Mouse (Mus musculus) adrenal gland, postnatal 10 days (tissue): Measurements from ENCODE around the gene Dnlz. TPM values are rescaled to one million over a fixed set of nuclear protein-coding genes. Genes with fewer than 3 reads are reported as not detected.
"Not testable (repeated sequence)": the region's sequence is repeated elsewhere in the genome, so short reads cannot be mapped to it uniquely, and the experiment has no call there.

Experiments
- DNase-seq: peaks from one replicate; pipeline ENCODE4 v3.0.0; 2021; ENCODE audit warnings: mixed read lengths
- long read RNA-seq, 2 experiments: library from polyadenylated mRNA; stranded (forward); transcript quantifications; one replicate each; pipeline ENCODE4 v2.0.0; 2021
- total RNA-seq, 2 experiments: library from RNA; stranded (reverse); gene quantifications; 2 replicates each; pipeline ENCODE4 v1.2.3; 2021

The Dnlz gene
- 10 to 100 TPM; 18.5 to 20.2 TPM for total RNA-seq
- long read RNA-seq, experiment 1, transcript Dnlz-201 (3 exons, 2,916 nt), result major isoform, 57 of 102 reads
- long read RNA-seq, experiment 1, transcript Dnlz-202 (2 exons, 2,766 nt), result minor isoform, 14 of 102 reads
- long read RNA-seq, experiment 1, partial matches to known transcripts, result 4 of 102 reads
- long read RNA-seq, experiment 1, other reads (novel, unspliced or antisense), result 27 of 102 reads
- long read RNA-seq, experiment 2, transcript Dnlz-202 (2 exons, 2,766 nt), result minor isoform, 17 of 82 reads
- long read RNA-seq, experiment 2, transcript Dnlz-201 (3 exons, 2,916 nt), result major isoform, 46 of 82 reads
- long read RNA-seq, experiment 2, partial matches to known transcripts, result 6 of 82 reads
- long read RNA-seq, experiment 2, other reads (novel, unspliced or antisense), result 13 of 82 reads

- DNase-seq, result peak; percentile 96
Measured at GRCm38 (mm10) chr2:26351358-26352290, at the start of gene Dnlz. Gene Dnlz, minus strand, starts transcription at chr2:26352110.

GRCm38 (mm10) chr2:26401023-26401422 is 49.1 kb upstream of the Dnlz start:
- DNase-seq, result no peak

- DNase-seq, result no peak
Measured at GRCm38 (mm10) chr2:26400296-26400695, 48.4 kb upstream of the Dnlz start.

GRCm38 (mm10) chr2:26399647-26400046 is 47.7 kb upstream of the Dnlz start:
- no peak for DNase-seq

GRCm38 (mm10) chr2:26398978-26399377 is 47.1 kb upstream of the Dnlz start:
- no peak for DNase-seq

GRCm38 (mm10) chr2:26391617-26392016 is 39.7 kb upstream of the Dnlz start:
- no peak for DNase-seq

- no peak for DNase-seq
Measured at GRCm38 (mm10) chr2:26390954-26391353, 39.0 kb upstream of the Dnlz start.

- DNase-seq, result peak; percentile 94
Measured at GRCm38 (mm10) chr2:26389154-26389690, 37.3 kb upstream of the Dnlz start, which contains the start of the genes Entr1 and Pmpca. Gene Entr1, minus strand, starts transcription at chr2:26389316. Gene Pmpca, plus strand, starts transcription at chr2:26389339.

- peak; percentile 59 for DNase-seq
Measured at GRCm38 (mm10) chr2:26388682-26389153, 36.8 kb upstream of the Dnlz start.

- DNase-seq, result no peak
Measured at GRCm38 (mm10) chr2:26387713-26388112, 35.8 kb upstream of the Dnlz start.

GRCm38 (mm10) chr2:26380871-26381270 is 29.0 kb upstream of the Dnlz start:
- DNase-seq, result not testable (repeated sequence)

GRCm38 (mm10) chr2:26380131-26380771 is 28.3 kb upstream of the Dnlz start, which contains the start of gene Snapc4:
Gene Snapc4, minus strand, starts transcription at chr2:26380653.
- DNase-seq, result peak; percentile 91

GRCm38 (mm10) chr2:26372396-26372795 is 20.5 kb upstream of the Dnlz start:
- no peak for DNase-seq

GRCm38 (mm10) chr2:26368572-26368971 is 16.7 kb upstream of the Dnlz start:
- DNase-seq, result peak; percentile 53

- no peak for DNase-seq
Measured at GRCm38 (mm10) chr2:26367911-26368310, 16.0 kb upstream of the Dnlz start.

- DNase-seq, result peak; percentile 90
Measured at GRCm38 (mm10) chr2:26364738-26365465, 13.0 kb upstream of the Dnlz start.

- no peak for DNase-seq
Measured at GRCm38 (mm10) chr2:26363481-26363880, 11.6 kb upstream of the Dnlz start.

- DNase-seq, result no peak
Measured at GRCm38 (mm10) chr2:26362991-26363390, 11.1 kb upstream of the Dnlz start.

GRCm38 (mm10) chr2:26360772-26361171 is 8.9 kb upstream of the Dnlz start, which contains the start of gene Card9:
Gene Card9, minus strand, starts transcription at chr2:26360918.
- no peak for DNase-seq

GRCm38 (mm10) chr2:26359983-26360382 is 8.1 kb upstream of the Dnlz start:
- no peak for DNase-seq
